Mouse (Mus musculus): ENCODE measurements around the gene Snx30. TPM values are rescaled to one million over a fixed set of nuclear protein-coding genes. Genes with fewer than 3 reads are reported as not detected.
A peak's percentile ranks its signal among the peaks of the same experiment; 100 is the strongest.

Gene Snx30
- polyA plus RNA-seq (2014; fragmentation: Nextera tagmentation; extraction: Ambion mirVana): 7.9 and 12.1 TPM in 2 replicates

DNA sequence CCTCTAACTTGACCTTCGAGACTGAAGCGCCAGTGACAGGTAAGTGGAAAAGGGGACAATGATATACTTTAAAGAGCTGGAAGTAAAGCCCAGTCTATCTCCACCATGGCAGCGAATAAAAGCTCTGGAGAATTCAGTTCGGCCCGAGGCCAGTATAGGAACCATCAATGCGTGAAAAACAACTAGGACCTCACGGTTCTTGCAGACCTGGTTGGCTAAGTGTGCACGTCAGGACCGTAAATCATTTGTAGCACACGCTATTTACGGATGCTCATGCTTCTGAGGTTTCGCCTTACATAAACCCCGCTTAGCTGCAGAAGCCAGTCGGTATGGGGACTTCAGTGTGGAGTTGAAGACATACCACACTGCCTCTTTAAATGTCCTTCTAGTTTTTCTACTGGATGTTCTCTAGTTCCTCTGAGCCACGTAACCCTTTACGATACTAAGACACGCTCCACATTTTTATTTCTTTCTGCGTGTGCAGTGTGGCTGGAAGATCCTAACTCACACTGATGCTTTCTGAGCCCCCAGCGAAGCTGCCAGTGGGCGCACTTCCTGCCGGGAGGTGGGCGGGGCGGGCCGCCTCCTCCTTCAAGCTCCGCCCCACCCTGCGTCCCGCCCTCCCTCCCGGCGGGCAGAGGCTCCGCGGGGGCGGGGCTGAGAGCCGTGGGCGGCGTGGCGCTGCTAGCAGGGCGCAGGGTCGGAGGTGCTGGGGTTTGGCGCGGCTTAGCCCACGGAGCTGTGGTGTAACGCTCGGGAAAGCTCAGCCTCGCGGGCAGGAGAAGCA, at the start of gene Snx30:
Snx30 (plus strand) TSS at position 660 of the 787 bp plus-strand sequence.
- H3K4me3 ChIP-seq (ENCODE audit: low read length): peak within 1 kb of the TSS; percentile 75

DNA sequence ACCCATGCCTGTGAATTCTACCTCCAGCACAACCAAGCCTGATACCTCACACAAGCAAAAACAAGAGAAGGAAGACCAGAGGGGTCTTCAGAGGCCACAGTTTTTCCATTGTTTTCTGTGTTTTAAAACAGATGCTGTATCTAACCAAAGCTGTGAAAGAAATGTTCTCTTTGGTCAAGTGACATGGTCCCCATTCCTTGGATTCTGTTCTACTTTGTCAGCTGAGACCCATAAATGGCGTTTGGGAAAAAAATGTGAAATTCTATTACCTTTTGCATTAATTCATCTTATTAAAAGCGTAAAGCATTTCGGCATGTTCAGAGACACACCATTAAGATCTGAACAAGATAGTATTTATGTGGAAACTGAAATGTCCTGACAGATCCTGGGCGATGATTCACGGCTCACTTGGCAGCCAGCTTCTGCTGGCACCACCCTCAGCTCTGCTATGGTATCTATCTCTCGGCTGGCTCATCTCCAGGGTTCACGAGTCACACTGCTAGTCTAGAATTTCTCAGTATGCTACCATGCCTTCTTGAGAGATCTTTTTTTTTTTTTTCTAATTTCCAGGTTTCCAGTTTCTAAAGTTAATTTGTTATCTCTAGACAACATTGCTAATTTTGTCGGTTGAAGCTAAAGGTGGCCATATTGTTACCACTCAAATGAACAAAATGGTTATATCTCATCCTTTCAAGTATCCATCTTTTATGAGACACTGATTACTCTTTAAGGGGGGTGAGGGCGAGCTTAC, 49.1 kb upstream of the Snx30 start:
- H3K4me3 ChIP-seq (ENCODE audit: low read length): no peak overlapping the region
- peaks cover 31% of the 10 kb centered on the region for H3K4me1 ChIP-seq (ENCODE audit: control insufficient read depth, insufficient read depth, low read length)
- no peak overlapping the region for H3K9ac ChIP-seq (ENCODE audit: low read depth, low read length)
- peaks cover 9% of the 10 kb centered on the region for H3K36me3 ChIP-seq (ENCODE audit: control insufficient read depth, insufficient read depth, low read length)
- no peaks in the 10 kb centered on the region for H3K9me3 ChIP-seq (ENCODE audit: control insufficient read depth, low read length)
- no peak overlapping the region for H3K4me2 ChIP-seq (replicated peaks; ENCODE audit: low read depth, low read length)
- 67% methylated on average over 9 of the region's 9 CpGs for WGBS
- ATAC-seq (ENCODE audit: low FRiP score, low TSS enrichment): no peak
- H3K27ac ChIP-seq (ENCODE audit: low read depth, low read length): no peak overlapping the region
- no peaks in the 10 kb centered on the region for H3K27me3 ChIP-seq (ENCODE audit: control insufficient read depth, insufficient read depth, low read length)

More for the DNA sequence above, at the start of gene Snx30:
- ATAC-seq (ENCODE audit: low FRiP score, low TSS enrichment): peak; percentile 94
- Histone ChIP-seq H3K4me2 (replicated peaks; ENCODE audit: low read depth, low read length) (peak within 1 kb of the TSS; percentile 96), H3K27me3 (ENCODE audit: control insufficient read depth, insufficient read depth, low read length) (no peaks in the 10 kb centered on the region), H3K36me3 (ENCODE audit: control insufficient read depth, insufficient read depth, low read length) (no peaks in the 10 kb centered on the region), H3K9me3 (ENCODE audit: control insufficient read depth, low read length) (no peaks in the 10 kb centered on the region), H3K4me1 (ENCODE audit: control insufficient read depth, insufficient read depth, low read length) (peaks cover 8% of the 10 kb centered on the region; the same call in 1 of the 2 replicates), H3K27ac (ENCODE audit: low read depth, low read length) (peak within 1 kb of the TSS; percentile 74; the same call in 1 of the 2 replicates), H3K9ac (ENCODE audit: low read depth, low read length) (peak within 1 kb of the TSS; percentile 80)
- 1% methylated on average over 45 of the region's 45 CpGs for WGBS

DNA sequence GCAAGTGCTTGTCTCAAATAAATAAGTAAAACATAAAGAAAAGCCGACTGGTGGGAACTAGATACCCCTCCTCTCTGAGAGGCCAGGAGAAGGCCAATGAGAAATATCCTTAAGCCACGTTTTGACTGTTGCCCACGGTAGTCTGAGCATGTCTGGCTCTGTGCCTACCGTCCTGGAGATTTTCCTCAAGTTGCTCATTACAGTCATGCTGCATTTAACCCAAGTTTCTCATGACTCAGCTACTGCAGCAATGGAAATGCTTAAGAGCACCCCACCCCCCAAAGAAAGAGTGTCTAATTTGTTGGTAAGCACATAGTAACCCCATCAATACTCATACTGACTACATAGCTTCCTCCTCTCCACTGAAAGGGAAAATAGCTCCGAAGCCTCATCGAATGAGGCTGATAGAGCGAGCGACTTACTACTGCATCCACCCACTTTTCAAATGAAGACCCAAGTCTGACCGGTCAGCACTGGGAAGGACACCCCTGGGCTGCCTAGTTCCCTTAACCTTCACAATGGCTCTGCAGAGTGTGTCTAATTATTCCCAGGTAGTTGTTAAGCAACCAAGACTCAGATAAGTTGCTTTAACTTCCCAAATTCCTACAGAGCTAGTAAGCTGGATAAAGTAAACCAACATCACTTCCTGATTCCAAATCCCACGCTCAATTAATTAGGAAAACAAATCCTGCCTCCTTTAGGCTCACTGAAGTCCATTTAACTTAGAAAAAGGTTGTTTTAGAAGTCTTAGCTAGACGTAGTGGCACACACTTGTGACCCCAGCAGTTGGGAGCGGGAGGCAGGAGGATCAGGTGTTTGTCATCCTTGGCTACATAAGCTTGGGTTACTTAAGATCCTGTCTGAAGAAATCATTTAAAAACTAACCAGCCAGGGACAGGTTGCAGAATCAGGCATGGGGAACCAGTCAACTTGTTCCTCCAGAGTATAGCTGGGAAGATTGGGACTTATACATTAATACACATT, 47.9 kb upstream of the Snx30 start:
- Histone ChIP-seq H3K36me3 (ENCODE audit: control insufficient read depth, insufficient read depth, low read length) (peaks cover 3% of the 10 kb centered on the region), H3K9ac (ENCODE audit: low read depth, low read length) (no peak overlapping the region), H3K4me3 (ENCODE audit: low read length) (no peak overlapping the region), H3K9me3 (ENCODE audit: control insufficient read depth, low read length) (no peaks in the 10 kb centered on the region), H3K27ac (ENCODE audit: low read depth, low read length) (peak overlapping the region; percentile 47; the same call in 1 of the 2 replicates), H3K27me3 (ENCODE audit: control insufficient read depth, insufficient read depth, low read length) (no peaks in the 10 kb centered on the region), H3K4me2 (replicated peaks; ENCODE audit: low read depth, low read length) (no peak overlapping the region), H3K4me1 (ENCODE audit: control insufficient read depth, insufficient read depth, low read length) (peaks cover 32% of the 10 kb centered on the region)
- WGBS: 52% methylated on average over 12 of the region's 12 CpGs
- peak; percentile 63; the same call in 1 of the 2 replicates for ATAC-seq (ENCODE audit: low FRiP score, low TSS enrichment)

DNA sequence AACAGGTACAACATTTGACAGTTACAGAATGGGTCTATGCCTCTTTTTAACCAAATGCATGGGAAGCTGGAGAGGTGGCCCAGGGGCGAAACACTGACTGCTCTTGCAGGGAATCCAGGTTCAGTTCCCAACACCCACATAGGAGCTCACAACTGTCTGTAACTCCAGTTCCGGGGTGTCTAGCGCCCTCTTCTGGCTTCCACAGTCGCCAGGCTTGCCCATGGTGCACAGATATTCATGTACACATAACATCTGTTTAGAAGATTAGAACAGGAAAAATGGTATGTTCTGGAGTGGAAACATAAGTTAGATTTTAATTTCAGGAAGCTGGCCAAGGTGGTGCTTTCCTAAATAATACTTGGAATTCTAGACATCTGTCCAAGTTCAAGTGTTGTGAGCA, 45.6 kb upstream of the Snx30 start:
- H3K9me3 ChIP-seq (ENCODE audit: control insufficient read depth, low read length): no peaks in the 10 kb centered on the region
- H3K4me2 ChIP-seq (replicated peaks; ENCODE audit: low read depth, low read length): no peak overlapping the region
- ATAC-seq (ENCODE audit: low FRiP score, low TSS enrichment): no peak
- no peak overlapping the region for H3K9ac ChIP-seq (ENCODE audit: low read depth, low read length)
- H3K27me3 ChIP-seq (ENCODE audit: control insufficient read depth, insufficient read depth, low read length): no peaks in the 10 kb centered on the region
- H3K27ac ChIP-seq (ENCODE audit: low read depth, low read length): no peak overlapping the region
- H3K4me1 ChIP-seq (ENCODE audit: control insufficient read depth, insufficient read depth, low read length): peaks cover 31% of the 10 kb centered on the region
- H3K4me3 ChIP-seq (ENCODE audit: low read length): no peak overlapping the region
- no peaks in the 10 kb centered on the region for H3K36me3 ChIP-seq (ENCODE audit: control insufficient read depth, insufficient read depth, low read length)
- 74% methylated on average over 4 of the region's 4 CpGs for WGBS

DNA sequence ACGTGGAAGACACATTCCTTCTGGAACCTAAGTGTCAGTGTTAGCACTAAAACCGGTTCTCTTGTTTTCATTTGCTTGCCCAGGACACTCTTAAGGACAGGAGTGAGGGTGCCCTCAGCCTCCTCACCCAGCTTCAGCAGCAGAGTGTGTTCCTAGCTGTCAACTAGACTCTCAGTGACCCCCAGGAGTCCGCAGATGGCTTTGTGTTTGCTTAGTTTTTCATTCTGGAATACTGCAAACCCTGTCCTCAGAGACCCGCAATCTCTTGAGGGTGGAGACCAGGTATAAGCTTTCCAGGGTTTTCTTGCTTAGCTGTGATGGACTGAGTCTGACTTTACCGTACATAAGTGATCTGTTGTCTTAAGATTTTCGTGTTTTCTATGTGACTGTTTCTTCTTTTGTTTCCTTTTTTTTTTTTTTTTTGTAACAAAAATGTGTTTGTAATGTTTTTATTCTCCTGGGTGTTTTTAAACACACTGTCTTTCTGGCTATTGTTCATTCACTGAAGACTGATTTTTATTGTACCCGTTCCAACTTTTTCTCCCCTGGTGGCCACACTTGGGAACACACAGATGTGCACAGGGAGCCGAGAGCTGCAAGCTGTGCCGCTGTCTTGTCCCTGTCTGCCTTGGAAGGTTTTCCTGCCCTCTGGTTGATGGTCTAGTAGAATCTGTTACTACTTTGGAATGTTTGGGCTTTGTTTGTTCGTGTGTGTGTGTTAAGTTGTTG, 44.8 kb upstream of the Snx30 start:
- Histone ChIP-seq H3K4me2 (replicated peaks; ENCODE audit: low read depth, low read length) (no peak overlapping the region), H3K9ac (ENCODE audit: low read depth, low read length) (no peak overlapping the region), H3K27me3 (ENCODE audit: control insufficient read depth, insufficient read depth, low read length) (no peaks in the 10 kb centered on the region), H3K4me3 (ENCODE audit: low read length) (no peak overlapping the region), H3K9me3 (ENCODE audit: control insufficient read depth, low read length) (no peaks in the 10 kb centered on the region), H3K27ac (ENCODE audit: low read depth, low read length) (no peak overlapping the region), H3K4me1 (ENCODE audit: control insufficient read depth, insufficient read depth, low read length) (peaks cover 33% of the 10 kb centered on the region), H3K36me3 (ENCODE audit: control insufficient read depth, insufficient read depth, low read length) (no peaks in the 10 kb centered on the region)
- 52% methylated on average over 10 of the region's 10 CpGs for WGBS
- ATAC-seq (ENCODE audit: low FRiP score, low TSS enrichment): no peak

DNA sequence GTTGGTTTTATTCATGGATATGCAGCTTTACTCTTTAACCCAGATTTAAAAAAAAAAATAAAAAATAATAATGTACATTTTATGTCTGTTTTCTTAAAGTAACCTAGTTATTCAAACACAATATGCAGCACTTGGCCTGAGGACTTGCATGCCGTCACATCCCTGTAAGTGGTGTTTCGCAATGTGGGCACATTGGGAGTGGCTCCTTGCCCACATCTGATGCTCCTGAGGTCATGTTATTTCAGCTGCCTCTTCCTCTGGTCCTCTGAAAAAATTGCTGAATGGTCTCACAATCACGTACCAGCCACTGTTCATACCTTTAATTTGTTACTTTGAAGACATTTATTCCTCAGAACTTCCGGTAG, 44.3 kb upstream of the Snx30 start:
- Histone ChIP-seq H3K9me3 (ENCODE audit: control insufficient read depth, low read length) (no peaks in the 10 kb centered on the region), H3K4me1 (ENCODE audit: control insufficient read depth, insufficient read depth, low read length) (peaks cover 30% of the 10 kb centered on the region), H3K27me3 (ENCODE audit: control insufficient read depth, insufficient read depth, low read length) (no peaks in the 10 kb centered on the region), H3K4me3 (ENCODE audit: low read length) (no peak overlapping the region), H3K9ac (ENCODE audit: low read depth, low read length) (no peak overlapping the region), H3K36me3 (ENCODE audit: control insufficient read depth, insufficient read depth, low read length) (no peaks in the 10 kb centered on the region), H3K27ac (ENCODE audit: low read depth, low read length) (no peak overlapping the region), H3K4me2 (replicated peaks; ENCODE audit: low read depth, low read length) (no peak overlapping the region)
- 55% methylated on average over 4 of the region's 4 CpGs for WGBS
- no peak for ATAC-seq (ENCODE audit: low FRiP score, low TSS enrichment)

DNA sequence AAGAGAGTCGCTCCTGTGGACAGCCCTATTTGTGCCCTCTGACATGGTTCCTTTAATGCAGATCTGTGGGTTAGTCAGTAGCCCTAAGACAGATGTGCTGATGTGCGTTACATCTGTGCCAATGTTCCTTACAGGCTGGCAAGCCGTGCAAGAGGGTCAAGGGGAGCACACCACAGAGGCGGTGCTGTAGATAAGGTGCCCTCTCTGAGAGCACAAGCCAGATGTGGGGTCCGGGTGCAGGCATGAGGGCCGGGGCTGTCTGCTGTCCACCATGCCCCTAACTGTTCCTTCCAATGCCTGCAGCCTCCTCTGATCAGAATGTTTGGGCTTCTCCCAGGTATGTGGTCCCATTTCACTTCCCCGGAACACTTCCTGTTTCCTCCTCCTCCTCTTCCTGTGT, 40.7 kb upstream of the Snx30 start:
- H3K27me3 ChIP-seq (ENCODE audit: control insufficient read depth, insufficient read depth, low read length): no peaks in the 10 kb centered on the region
- no peaks in the 10 kb centered on the region for H3K36me3 ChIP-seq (ENCODE audit: control insufficient read depth, insufficient read depth, low read length)
- no peaks in the 10 kb centered on the region for H3K9me3 ChIP-seq (ENCODE audit: control insufficient read depth, low read length)
- H3K4me2 ChIP-seq (replicated peaks; ENCODE audit: low read depth, low read length): peak overlapping the region; percentile 22; the same call in 1 of the 2 replicates
- H3K4me3 ChIP-seq (ENCODE audit: low read length): no peak overlapping the region
- no peak overlapping the region for H3K9ac ChIP-seq (ENCODE audit: low read depth, low read length)
- peaks cover 12% of the 10 kb centered on the region; the same call in 1 of the 2 replicates for H3K4me1 ChIP-seq (ENCODE audit: control insufficient read depth, insufficient read depth, low read length)
- 74% methylated on average over 7 of the region's 7 CpGs for WGBS
- peak overlapping the region; percentile 77; the same call in 1 of the 2 replicates for H3K27ac ChIP-seq (ENCODE audit: low read depth, low read length)
- ATAC-seq (ENCODE audit: low FRiP score, low TSS enrichment): no peak

Measured in kidney, embryonic 14.5 days (tissue).